Mouse (Mus musculus) right cerebral cortex, adult 18-20 months (tissue): ENCODE data around the gene Nebl.

Experiments used
- DNase-seq: peaks from one replicate; pipeline ENCODE4 v3.0.0; 2022; ENCODE audit warnings: mixed read lengths

The Nebl gene

GRCm38 (mm10) chr2:17610259-17610658 lies 121.0 kb downstream of the Nebl start:
- DNase-seq: no peak

DNA sequence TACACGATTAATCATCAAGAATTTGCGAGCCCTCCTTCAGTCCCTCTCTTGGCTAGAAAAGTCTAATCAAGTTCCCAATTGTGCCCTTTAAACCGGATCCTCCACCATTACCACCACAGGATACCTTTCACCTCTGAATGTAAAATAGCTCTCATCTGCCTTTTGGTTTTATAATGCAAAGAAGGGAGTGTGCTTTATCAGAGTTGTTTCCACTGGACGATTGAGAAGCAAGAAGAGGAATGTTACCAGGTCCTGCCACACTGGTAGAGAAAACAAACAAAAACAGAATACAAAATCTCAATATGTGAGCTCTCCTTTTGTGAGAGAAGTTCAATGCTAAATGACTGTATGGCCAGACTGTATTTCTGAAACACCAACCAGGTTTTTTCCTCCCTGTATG lies 127.7 kb downstream of the Nebl start:
- no peak for DNase-seq

- DNase-seq: no peak
Measured at GRCm38 (mm10) chr2:17600652-17601051, 130.6 kb downstream of the Nebl start.

DNA sequence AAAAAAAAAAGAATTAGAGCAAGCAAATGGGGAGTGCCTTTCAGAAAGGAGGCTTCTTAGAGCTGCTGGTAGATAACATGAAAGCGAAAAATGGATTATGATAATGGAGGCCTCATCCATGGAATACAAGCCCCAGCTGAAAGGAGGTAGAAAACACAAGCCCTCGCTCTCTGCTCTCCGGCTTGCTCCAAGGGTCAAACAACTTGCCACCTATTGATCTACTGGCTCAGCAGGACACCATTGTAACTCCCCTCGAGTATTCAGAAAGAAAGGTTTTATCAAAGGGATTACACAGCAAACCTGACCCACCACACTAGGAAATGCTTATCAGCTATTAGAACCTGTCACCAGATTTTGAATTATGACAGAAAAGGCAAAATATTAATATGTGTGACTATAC lies 131.4 kb downstream of the Nebl start:
- DNase-seq: no peak

DNA sequence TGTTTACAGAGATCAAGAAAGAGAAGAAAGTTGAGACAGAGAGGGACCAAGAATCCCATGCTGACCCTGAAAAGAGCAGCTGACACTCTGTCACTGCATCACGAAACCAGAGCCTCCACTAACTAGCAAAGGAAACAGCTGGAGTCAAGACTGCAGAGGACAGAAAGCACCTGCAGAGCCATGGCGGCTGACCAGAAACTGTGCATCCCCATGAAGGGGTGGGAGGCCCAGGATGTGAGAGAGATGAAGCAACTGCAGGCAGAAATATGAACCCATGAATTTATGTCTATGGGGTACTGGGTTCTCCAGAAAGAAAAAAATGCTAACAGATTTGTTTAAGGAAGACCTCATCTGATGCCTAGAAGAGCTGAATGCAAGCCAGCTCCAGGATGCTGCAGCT lies 133.3 kb downstream of the Nebl start:
- DNase-seq: no peak

DNA sequence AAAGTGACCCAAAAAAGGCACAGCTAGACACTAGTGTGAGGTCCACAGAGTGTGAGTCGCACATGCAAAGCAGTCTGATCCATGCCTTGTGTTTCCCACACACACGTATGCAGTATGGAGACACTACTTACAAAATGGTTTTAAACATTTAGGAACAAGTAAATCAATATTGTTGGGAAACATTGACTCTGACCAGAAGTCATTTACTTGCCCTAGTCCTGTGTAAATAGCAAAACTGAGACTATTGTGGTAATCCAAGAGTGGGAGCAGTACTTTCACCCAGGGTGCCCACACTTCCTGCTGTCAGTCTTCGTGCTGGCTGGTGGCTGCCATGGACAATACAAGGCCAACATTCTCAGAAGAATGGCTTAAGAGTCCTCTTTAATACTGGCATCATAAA lies 141.6 kb downstream of the Nebl start:
- no peak for DNase-seq

GRCm38 (mm10) chr2:17585329-17585992 lies 145.8 kb downstream of the Nebl start:
- DNase-seq: no peak

- no peak for DNase-seq
Measured at GRCm38 (mm10) chr2:17575648-17576047, 155.6 kb downstream of the Nebl start.

DNA sequence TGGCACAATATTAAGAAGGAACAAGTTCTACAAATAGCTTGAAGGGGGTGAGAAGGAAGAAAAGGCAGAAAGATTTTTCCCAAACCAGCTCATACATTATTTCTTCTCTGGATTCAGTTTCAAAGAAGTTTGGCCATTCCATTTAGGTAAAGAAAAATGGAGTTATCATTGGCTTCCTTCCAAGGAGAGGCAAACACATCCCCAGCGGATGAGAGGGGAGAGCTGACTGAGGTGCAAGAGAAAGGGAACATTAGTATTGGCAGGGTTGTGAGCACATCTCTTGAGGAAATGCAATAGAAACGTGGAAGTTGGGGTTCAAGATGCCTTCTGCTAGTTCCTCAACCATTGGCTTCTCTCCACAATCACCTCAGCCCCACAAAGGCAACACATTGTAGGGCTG lies 159.5 kb downstream of the Nebl start:
- DNase-seq: no peak

- no peak for DNase-seq
Measured at GRCm38 (mm10) chr2:17558889-17559742, 172.1 kb downstream of the Nebl start.

DNA sequence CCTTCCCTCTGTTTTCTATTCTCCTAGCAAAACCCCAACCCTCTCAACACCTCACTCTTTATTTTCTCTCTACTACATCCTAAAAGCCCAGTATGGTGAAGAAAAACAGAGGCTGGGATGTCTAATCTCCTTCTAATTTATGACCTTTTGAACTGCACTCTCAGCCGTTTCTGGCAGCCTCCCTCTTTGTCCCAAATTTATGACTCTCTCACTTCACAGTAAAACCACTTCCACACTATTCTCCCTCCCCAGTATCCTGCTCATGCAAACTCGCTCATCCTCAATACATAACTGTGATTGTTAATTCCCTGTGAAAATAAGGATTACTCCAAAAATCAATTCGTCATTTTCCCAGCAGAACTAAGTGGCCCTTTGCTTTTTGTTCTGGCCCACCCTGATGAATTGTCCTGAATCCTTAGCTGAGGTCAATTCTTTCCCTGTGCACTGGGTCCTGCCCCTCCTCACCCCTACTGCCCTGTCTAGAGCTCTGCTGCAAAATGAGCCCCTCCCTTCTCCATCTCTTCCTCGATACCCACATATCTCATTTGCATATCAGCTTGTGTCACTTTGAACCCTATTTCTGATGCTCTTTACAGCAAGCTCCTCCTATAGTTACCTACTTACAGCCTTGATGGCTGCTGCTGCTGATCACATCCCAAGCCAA lies 181.2 kb downstream of the Nebl start:
- DNase-seq: no peak

DNA sequence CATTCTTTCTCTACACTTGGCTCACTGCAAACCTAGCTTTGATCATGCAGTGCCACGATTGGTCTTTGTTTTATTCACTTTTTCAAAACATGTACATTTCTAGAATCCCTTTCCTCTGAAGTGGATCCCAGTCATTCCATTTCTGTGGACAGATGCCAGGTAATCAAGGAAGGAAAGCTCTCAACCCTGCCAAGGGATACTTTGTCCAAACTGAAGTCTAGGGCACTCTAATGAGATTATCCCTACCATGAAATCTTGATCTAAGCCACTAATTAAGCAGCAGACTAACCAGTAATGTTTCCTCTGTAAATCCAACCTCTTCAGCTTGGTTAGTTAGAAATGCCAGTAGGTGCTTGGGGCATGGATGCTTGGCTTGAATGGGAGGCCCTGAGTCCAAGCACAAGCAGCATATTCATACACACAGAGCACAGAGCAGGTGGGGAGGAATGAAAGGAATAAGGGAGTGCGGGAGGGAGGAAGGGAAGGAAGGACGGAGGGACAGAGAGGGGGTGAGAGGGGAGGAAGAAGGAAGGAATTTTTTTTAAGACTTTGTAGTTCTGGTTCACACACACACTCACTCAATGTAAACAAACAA lies 184.8 kb downstream of the Nebl start:
- DNase-seq: no peak

DNA sequence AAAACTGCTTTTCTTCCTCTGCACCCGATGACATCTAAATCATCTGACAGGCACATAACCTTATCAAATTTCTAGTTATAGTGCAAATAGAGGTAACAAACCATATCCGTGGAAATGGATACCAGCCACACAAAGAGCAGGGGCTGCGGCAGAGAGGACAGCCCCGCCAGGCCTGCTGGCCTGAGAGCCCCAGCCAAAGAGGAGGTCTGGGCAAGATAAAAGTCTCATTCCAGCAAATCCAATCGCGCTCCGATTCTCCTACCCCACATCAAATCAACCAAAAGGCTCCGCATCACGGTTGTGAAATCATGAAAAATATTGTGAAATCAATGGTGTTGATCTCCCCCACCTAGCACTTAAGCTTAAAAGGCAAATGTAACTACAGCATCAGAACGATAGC lies 191.5 kb downstream of the Nebl start:
- DNase-seq: no peak

- DNase-seq: peak; percentile 70
Measured at GRCm38 (mm10) chr2:17538493-17538892, 192.8 kb downstream of the Nebl start.

DNA sequence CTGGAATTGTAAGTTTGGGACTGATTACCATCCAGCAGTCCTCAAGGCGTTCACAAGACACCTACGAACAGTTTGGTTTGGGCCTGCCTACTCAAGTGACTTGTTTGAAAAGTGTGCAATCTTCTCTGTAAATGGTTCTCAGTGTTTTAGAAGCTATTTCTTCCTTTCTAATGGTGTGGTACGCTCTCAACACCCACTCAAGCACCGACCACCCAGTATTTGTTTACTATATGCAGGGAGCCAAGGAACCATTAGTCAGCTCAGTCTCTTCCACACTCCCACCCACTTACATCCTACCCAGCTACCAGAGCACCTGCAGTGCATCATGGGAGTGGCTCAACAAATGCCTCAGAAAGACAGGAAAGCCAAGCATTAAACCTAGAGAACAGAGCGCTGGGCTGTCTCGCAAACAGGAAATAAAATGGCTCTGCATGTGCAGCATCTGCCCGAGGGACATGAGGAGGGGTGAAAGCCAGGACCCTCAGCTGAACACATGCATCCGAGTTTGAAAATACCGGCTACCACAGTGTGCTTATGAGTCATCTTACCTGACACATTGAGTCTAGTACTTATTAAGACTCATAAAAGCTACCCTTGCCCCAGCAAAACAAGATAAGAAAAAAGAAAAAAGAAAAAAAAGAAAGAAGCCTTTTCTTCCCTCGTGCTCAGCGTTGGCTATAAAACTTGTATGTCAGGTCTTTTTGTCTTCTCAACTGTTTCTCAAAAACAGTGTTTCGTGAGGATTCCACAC lies 199.7 kb downstream of the Nebl start:
- DNase-seq: peak; percentile 78

DNA sequence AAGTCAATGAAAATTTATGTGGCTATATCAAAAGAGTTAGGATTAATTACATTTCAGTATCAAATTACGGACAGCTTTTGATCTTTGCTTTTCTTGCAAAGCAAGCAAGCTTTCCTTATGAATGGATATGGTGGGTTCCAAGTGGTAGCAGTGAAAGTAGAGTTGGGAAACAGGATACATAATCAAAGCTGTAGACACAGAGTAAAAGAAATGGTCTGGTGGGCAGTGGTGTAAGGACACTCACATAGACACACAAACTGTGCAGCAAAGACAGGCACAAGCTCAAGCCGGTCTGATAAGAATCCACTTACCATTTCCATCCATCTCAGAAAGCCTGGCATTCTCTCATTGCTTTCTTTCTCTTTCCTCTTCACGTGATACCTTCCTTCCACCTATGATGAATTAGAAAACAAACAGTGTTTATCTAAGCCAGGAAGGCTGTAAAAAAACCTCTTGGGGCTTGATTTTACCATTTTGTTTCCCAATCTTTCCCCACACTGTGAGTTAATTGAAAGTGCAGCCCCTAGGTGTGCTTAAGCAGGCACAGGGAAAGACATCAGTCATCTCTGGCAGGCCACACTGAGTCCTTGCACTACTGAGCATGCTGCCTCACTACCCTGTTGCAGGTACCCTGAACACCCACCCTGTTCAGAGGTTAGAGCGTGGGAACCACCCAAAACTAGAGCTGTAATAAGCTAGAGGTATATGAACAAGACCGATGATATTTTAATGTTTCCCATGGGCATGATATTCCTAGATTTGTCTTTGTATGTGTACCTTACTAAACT lies 205.3 kb downstream of the Nebl start:
- DNase-seq: no peak

- DNase-seq: no peak
Measured at GRCm38 (mm10) chr2:17525211-17525610, 206.1 kb downstream of the Nebl start.

DNA sequence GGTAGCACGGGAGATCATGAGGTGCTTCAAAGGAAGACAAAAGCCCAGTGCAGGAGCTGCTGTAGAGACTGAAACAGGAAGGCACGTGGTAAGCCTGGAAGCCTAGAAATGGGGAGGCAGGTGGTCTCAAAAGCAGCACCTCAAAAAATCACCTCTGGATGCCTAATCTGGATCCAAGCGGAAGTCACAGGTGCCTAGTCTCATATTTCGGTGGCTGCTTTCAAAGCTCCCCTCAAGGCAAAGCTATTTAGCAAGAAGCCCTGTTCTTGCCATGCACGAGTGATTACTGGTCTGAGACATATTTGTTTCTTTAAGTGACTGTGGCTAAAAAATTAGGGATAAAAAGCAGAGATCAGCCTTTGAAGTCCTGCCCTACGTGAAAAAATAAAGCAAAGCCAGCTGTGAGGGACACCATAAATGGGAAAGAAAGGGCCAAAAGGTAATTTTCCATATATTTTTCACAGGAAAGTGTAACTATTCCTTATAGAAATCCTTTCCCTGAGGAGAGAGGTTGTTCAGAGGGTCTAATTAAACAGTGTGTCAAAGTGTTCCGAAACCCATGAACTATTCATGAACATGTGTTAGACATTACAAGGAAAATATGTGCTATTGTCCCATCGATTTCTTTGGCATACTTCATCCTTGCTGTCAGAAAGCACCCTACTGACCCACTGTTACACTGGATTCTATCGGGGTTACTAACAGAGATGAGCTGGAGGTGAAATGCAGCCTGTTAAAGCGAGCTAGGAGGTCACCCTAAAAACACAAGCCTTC lies 206.9 kb downstream of the Nebl start:
- DNase-seq: no peak

- no peak for DNase-seq
Measured at GRCm38 (mm10) chr2:17523791-17524190, 207.5 kb downstream of the Nebl start.

DNA sequence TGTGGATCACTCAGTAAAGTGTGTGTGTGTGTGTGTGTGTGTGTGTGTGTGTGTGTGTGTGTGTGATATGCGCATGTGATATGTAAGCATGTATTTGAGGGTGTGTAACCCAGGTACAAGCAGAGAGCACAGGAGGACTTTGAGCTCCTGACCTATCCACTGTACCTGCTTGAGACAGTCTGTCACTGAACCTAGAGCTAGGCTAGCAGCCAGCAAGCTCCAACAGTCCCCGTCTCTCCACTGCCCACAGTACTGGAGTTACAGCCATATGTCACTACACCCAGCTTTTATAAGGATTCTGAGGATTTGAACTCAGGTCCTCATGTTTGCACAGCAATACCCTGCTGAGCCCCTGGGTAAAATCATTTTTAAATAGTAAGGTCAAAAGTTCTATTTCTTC lies 215.6 kb downstream of the Nebl start:
- DNase-seq: no peak

DNA sequence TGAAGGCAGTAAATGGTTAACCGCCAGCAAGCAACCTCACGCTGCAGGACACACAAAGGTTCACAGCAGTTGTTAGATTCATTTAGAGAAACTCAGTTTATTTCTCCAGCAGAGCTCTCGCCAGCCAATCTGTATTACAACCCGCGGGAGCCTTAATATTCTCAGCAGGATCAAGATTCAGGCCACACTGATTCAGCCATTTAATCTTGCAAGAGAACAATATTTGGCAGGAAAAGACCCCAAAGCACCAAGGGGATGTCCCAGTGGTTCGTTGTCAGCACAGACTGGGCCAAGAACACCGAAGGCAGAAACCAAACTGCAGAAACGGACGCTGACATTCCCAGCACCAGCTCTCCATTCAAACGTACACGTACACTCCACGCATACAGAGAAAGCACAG lies 216.5 kb downstream of the Nebl start:
- DNase-seq: no peak
